Mouse (Mus musculus) B cell, adult 2 months (primary cell): ENCODE measurements at regions not wholly inside any gene's neighbourhood (a gene's known extent, or its start where the extent isn't known, plus 50 kb on each side); places are given as distances from the start of the nearest gene placed in this dataset.

Source experiments
- DNase-seq, 2 experiments: peaks; one replicate each; pipeline ENCODE4 v3.0.0; 2022

DNA sequence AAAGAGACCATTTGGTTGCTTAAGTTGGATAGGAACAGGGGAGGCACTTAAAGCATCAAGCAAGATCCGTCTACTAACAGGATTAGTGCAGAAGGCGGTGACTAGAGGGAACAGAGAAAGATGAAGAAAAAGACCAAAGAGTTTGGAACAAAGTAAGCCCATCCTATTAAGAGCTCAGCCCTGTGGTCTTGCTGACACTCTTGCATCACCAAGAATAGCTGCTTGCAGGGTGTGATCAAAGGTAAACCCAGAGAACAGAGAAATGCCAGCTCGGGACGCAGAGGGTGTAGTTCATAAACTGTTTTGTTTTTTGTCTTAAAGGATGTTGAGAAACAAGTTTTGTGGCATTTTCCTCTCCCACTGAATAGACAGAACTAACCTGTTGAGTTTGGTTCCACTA, 574.8 kb downstream of the Slc4a3 start:
- DNase-seq = no peak

DNA sequence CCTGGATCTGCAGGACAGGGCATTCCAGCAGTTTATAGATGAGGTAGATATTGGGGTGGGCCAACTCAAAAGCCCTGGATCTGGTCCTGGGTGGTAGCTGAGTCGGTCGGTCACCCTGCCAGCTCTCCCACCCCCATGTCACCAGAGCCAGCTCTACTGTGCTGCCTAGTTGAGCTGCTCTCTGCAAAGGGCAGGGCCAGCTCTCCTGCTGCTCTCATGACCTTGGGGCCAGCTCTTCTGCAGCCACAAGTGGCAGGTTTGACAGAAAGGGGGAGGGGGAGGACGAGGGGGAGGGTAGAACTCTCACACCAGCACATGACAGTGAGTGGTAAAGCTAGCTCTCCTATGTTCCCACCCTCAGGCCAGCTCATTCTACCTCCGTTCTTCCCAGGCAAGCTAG, 584.3 kb downstream of the Slc4a3 start:
- DNase-seq = no peak

DNA sequence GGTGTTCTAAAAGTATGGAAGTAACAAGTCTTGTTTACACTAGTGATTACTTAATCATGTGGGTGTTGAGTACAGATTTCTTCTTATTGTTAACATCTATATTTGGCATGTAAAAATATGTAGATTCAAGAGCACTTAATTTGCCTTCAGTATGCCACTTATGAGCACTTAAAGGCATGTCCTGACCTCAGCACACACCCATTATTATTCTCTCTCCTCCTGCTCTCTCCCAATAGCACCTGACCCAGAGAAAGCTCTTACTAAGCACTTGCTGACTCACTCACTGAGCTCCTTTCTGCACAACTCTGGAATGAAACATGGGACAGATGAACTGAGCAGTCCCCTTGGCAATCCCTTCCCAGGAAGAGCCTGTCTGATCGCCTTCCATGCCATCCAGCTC, 590.7 kb downstream of the Slc4a3 start:
- no peak for DNase-seq

DNA sequence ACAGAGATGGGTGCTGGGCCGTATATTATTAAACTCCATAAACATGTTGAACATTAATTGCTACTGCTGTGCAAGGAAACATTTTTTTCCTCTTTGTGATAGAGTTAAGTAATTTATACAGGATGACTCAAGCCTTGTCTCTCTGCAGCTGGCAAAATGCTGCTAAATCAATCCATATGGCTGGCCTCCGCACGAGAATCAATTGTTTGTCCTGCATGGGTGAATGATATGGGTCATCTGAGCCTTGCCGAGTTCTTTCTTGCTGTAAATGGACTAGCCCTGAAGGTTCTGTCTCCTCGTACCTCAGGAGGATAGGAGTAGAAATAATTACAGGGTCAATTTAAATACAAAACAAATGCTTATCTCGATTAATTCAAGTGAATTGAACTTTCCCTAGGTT, 591.6 kb downstream of the Slc4a3 start:
- DNase-seq = no peak

DNA sequence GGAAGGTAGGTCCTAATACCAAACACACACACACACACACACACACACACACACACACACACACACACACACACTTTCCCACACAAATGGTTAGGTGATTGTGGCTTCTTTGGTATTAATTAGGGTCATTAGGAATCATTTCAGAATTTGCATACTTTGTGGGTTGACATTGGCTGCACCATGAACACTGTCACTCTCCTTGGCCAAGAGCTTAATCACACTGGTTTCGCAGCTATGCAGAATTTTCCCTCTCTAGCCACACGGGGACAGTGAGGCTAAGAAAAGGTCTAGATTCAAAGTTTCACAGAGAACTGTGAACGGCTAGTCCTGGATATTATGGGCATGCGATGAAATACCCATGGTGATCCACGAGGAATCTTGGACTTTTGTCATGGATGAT, 597.5 kb downstream of the Slc4a3 start:
- DNase-seq = no peak

DNA sequence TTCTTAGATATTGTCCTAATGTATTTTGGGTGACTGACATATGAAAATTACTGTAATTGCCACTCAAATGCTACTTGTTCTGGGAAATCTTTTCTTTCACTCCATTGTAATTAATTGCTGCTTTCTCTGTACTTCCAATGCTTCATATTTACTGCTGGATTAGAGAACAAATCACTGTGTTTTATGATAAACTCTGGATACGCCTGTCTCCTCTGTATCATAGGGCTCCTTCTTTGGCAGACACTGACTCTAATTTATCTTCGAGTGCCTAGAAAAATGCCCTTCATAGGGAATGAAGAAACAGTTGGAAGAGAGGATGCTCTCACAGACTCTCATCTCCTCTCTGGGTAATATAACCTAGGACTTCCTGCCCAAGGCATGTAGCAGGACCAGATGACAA, 602.9 kb downstream of the Slc4a3 start:
- no peak for DNase-seq

DNA sequence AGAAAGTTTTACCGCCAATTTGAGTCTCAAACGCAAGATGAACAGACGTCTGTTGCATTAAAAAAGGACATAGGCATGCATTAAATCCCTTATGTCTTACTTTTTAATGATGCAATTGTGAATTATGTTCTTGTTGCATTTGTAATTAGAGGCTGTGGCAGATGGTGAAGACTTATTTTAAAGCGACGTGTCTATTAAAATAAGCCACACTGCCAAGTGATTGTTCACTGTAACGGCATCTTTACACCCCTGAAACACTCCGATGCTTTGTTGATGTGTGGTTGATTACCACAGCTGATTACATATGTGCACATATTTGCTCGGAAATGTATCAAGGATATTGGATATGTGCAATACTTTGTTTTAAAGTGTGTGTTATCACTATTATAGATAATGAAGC, 610.2 kb downstream of the Slc4a3 start:
- no peak for DNase-seq

DNA sequence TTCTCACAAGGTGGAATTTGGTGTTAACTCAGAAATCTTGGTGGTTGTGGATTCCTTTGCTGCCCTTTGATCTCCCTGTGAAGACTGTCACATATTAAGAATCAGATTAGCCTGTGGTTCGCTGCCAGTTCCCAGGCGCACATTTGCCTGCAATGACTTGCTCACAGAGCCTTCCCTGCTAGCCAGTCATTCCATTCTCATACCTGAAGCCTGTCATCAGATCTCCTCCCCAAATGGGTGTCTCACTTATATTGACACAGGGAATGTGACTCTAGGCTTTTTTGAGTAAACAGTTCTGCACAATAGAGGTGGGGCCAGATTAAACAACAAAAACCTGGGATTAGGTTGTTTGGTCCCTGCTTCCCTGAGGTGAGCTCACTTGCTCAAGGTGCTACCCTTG, 621.4 kb downstream of the Slc4a3 start:
- no peak for DNase-seq

DNA sequence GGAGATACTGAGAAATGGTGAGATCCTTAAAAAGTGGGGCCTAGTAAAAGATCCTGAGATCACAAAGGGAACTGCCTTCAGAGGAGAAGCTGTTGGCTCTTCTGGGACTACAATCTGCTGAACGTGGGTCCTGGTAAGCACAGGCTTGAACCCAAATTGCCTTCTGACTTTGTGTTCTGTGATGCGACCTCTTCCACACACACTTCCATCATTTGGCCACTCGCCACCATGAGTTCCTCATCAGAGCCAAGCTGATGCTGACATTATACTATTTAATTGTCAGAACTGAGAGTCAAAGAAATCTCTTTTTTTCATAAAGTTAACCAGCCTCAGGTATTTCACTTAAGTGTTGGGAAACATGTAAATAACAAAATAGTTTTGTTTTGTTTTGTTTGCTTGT, 635.1 kb downstream of the Slc4a3 start:
- DNase-seq = no peak

DNA sequence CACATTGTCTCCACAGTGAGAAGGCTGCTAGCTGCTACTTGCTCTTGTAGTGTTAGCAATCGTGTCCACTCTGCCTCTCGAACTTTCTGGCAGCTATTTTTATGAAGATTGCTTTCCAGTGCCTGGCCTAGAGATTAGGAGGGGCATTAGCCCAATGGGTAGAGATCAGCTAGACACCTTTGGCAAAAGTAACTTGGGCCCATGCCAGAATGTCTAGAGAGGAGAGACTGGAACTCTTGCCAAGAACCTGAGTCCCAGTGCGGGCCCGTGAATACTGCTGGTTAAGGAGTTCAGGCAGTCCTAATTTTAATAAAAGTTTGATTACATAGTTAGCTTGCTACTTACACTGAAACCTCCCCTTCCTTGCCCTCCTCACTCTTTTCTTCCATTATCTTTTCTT, 648.8 kb downstream of the Slc4a3 start:
- DNase-seq = no peak

DNA sequence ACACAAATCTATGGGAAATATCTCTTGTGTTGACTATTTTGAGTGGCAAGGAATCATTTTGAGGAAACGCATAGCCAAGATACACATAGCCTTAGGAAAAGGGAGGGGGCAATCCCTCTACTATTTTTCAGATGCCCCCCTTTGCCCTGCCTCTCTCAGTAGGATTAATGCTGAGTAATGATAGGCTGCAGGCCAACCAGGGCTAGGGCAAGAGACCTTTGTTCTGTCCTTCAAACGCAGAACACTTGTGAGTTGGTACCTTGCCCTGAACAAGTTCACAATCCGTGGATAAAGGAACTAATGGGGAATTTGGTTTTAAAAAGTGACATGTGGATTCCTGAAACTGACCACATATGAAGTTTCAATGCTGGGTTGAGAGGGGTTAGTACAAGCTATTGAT, 651.6 kb downstream of the Slc4a3 start:
- DNase-seq = no peak

DNA sequence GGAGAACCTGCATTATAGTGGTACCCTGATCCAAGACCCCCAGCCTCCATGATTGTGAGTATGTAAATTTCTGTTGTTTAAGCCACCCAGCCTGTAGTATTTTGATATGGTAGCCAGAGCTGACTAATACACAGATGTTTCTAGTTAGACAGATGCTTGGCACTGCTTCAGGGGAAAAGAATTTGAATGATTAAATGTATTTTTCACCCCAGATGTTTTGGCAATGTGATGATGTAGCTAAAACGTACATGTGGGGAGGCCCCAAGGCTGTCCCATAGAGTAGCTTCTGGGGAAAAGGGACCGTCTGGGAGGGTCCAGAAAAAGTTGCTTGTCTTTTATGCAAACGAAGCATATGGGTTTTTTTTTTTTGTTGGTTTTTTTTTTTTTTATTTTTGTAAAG, 654.8 kb downstream of the Slc4a3 start:
- no peak for DNase-seq

DNA sequence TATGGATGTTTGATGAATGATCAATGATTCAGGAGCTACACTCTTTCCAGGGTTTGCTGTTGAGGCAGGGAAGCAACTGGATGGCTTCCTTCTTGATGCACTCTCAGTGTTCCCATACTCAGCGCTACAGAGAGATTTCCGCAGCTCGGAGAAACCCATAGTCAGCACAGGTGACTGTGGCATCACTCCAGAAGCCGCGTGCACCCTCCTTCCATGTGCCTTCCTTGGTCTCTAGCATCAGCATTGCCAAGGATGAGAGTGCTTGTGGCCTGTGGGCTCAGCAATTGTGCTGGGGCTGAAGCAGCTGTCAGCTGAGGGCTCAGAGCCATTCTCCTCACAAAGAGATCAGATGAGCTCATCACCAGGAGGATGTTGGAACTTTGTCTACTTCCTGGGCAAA, 666.4 kb downstream of the Slc4a3 start:
- DNase-seq = no peak

DNA sequence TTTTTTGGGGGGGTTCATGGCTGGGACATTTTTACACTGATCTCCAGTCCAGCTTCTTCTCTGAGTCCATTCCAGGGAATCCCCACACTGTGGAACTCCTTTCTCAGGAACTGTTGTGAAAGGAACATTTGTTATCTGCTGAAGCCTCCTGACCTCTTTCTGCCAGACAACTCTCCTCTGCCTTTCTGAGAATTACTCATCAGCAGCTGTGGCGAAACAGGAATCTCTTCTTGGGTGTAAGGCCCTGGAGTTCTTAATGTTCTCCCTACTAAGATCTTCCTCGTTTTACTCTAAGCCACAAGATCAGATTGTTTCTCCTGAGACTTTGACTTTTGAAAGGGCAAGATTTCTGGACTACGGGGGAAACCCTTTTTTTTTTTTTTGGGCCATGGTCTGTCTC, 698.7 kb downstream of the Slc4a3 start:
- DNase-seq = no peak

DNA sequence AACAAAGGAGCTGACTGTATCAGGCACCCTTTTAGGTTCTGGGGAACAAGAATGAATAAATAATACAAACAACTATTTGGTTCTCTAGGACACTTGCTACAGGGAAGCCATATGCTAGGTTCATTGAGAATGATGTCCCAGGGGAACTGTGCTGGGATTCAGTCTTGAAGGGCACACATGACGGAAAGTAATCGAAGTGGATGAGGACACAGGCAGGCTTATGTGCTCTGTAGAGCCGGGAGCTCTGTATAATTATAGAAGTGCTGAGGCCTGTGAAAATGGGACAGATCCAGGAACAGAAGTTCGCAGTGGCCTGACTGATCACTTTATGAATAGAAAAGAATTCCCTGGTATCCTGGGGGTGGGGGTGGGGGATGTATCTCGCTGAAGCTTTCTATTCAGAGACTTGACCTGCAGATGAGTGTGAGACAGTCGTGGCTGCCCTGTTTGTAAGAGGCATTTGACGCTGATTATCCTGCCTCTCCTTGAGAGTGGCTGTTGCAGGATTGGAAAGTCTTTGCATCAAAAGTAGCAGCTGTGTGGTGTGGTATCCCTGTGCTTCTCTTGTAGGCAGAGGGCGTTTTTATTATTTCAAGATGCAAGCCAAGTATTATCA, 700.2 kb downstream of the Slc4a3 start:
- no peak for DNase-seq

DNA sequence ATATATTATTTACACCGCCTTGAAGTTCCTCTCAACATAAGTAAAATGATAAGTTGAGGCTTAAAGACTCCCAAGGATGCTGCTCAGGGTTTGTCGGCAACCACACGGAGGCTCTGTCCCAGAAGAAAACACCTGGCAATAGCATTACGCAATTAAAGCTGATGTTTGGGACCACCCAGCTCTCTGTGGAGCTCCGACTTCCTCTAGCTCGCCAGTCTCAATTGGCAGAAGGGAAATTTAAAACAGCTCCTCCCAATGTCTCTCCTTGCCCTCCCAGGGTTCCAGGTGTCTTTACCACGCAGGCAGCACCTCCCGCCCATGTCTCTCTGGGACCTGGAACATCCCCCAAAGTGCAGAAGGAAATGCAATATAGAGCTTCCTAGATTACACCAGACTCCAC, 701.1 kb downstream of the Slc4a3 start:
- no peak for DNase-seq

DNA sequence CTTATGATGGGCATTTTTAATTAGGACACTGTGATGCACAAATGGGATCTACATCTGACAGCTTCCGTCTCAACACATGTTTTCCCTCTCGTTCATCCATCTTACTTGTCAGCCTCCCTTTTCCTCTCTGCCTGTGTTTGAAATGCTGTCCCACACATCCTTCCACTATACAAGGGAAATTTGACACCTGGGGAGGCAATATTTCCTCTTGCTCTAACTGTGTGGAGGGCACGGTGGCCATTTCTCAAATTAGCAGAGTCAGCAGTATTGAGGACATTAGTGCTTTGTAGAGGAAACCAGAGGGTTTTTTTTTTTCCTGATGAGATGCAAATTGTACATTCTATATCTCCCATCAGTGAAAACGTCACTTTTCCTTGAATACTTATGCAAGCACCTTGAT, 712.2 kb downstream of the Slc4a3 start:
- DNase-seq = no peak

DNA sequence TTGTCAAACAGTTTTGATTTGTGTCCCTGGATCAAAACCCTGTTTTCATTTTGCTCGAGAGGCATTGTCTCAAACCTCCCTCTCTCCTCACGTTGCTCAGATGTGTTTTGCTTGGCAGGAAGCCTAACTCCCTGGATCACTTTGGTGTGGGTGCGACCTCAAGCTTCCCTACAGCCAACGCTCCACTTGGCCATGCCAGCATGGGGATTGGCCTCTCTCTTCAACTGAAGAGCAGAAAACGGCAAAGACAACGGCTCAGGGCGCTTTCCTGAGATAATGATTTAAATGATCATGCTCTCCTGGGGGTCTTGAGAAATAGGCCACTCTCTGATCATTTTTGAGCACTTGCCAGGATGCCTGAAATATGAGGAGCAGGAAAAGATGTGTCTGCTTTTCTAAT, 730.1 kb downstream of the Slc4a3 start:
- DNase-seq = no peak

DNA sequence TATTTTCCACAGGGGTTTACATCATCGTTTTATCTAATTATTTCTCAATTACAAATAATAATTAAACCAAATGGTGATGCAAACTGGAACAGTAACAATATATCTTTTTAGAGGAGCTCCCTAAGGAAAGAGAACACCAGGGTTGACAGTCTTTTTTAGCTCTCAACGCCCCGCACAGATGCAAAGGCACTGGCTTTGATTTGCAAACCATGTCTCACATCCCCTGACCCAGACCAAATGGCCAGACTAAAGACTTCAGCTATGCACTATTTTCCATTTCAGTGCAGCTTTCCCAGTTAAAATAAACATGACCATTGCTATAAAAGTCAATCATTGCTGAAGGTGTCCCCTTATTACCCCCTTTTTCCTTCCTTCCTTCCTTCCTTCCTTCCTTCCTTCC, 730.6 kb downstream of the Slc4a3 start:
- DNase-seq = no peak

DNA sequence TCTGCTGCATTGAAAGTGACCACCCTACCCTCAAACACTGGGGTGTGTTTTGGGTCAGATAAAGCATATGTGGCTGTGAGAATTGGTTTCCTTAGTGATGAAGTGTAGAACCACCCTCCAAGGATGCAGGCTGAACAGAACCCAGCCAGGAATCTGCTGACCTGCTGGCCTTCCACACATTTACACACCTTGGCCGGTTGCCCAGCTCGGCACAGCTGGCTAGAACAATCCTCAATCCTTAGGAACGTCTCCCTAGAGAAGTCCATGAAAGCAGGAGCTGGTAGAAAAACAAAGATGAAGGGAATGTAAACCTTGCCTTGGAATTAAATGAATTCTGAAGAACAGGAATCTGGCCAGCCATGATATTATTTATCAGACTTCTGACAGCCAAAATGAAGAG, 737.3 kb downstream of the Slc4a3 start:
- DNase-seq = no peak

DNA sequence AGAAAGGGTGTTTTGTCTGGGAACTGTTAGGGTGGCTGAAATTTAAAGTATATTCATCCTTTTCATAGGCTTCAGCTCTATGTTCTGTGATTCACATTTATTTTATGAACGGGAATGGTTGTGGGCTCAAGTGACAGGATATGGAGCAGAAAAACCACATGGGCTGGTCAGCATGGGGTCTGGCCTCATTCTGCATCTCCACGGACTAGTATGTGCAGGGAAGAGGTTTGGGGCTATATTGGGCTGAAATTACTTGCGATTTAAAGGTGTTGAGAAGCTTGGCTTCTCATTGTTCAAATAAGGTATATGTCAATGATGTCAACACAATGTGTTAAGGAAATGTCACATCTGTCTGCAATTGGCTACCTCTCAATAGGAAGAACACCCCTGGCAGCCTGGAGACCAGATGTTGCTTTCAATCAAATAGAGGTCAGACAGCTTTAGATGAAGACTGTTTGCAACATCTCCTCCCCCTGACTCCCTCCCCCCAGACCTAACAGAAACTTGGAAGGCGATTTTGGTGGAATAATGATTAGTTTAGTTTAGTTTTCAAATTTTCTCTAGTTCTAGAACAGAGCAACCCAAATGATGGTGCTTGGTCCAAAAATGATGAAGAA, 777.0 kb downstream of the Slc4a3 start:
- DNase-seq = no peak

DNA sequence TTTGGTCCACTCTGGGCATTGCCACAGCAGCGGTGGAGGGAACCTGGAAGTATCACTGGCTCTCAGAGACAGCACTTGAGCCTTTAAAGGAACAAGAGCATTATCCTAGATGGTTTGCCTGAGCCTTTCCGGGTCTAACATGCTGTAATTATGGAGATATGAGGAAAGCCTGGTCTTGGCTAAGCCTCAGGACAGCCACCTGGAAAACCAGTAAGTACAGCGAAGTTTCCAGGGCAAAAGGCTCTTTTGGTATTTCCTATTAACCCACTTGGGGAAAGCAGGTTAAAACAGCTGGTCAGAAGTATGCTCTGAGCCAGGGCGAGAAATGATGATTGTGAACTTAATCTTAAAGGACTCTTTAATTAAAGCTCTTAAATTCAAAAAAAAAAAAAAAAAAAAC, 777.5 kb downstream of the Slc4a3 start:
- DNase-seq = no peak

DNA sequence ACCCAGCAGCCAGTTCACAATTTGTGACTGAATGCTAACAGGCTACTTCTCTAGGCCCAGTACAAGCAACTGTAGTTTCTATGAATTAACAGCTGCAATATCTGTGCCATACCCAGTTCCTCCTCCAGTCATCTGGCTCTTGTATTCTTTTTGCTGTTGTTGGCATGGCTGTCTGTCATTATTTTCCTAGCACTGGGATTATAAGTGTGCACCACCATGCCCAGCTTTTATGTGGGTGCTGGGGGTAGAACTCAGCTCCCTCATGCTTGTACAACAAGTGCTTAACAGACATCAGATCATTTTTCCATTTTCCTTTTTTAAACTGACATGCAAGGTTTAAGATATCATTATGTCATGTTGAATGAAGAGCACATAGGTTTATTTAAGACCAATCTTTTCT, 789.9 kb downstream of the Slc4a3 start:
- DNase-seq = no peak

DNA sequence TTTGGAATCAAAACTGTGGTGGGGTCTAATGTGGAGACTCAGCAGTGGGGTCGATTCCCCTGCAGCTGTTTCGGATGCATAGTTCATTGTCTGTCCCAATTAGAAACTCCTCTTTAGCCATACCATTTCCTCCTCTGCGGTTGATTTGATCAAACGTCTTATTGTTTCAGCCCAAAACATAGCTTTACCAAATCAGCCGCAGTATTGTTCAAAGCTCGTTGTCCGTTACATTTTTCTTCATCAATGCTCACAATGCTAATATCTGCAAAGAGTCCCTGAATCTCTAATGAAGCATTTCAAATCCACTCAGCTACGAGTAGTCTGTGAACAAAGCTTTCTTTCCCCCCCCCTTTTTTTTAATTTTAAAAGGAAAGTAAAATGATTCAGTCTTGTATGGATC, 816.0 kb downstream of the Slc4a3 start:
- no peak for DNase-seq

DNA sequence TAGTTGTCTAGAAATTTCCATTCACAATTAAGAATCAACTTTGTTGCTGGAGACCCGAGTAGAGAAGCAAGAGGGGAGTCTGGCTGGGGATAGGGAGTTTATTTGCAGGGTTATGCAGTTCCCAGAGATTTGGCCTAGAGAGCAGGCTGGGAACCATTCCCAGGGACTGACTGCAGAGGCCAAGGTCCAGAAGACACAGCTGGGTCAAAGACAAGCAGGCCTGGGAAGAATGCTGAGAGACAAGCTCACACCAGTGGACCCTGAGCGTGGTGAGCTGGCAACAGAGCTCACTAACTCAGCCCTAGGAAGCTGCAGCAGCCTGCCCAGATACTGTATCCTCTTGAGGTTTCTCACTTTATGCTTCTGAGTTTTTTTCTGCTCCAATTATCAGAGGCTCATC, 827.9 kb downstream of the Slc4a3 start:
- no peak for DNase-seq

DNA sequence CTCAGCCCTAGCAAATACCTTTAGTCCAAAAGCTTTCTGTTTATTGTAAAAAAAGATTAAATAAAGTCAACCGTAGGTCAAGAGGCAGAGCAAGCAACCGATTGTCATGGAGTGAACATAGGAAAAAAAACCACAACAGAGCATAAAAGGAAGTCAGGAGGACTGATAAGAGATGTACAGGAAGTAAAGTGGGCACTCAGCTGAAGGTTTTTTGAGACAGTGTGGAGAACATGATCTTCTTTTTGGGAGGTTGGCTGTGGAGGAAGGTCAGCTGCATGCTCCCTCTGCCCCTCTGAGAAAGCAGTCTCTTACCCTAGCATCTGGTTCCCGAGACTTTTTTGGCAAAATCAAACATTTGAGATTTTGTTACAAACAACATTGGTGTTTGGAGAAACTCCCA, 832.1 kb downstream of the Slc4a3 start:
- DNase-seq = no peak
